ENCODE assay signal across 10 mouse cellular contexts in the genomic region with DNA sequence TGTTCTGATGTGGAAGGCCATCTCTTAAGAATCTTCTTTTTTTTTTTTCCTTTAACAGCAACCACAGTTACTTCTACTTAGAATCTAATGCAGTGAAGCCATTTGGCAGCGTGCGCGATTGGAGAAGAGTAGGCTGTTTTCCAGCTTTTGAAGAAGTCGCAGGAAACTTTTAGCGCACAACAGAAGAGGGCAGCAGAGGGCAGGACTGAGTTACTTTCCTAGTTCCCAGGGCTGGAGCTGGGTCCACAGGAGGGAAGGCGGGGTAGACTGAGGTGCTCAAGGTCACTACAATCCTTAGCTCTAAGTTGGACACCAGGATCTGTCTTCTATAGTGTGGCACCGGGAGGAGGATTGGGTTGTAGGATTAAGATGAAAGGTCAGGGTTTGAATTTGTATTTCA. TPM values are rescaled to one million over a fixed set of nuclear protein-coding genes. Genes with fewer than 3 reads are reported as not detected.
A peak's percentile ranks its signal among the peaks of the same experiment; 100 is the strongest.
DNase-seq lines count a peak whose midpoint lies in the region; ATAC-seq and TF ChIP-seq lines count a peak whose summit lies in the region.
"Had no signal": no experiment of that assay in that cellular context is flagged by ENCODE, and none has a peak within 500 bp of the region (broad histone marks: within the 10 kb centered on the region; RNA-seq: fewer than 3 reads in every experiment).

No protein-coding gene starts in this region.

- 26% methylated on average over 7 of the region's 7 CpGs for WGBS in thymus, adult 2 months
- 14% methylated on average over 7 of the region's 7 CpGs for WGBS in olfactory bulb, adult 2 months

- no peaks in the 10 kb centered on the region for H3K36me3 ChIP-seq in thymus, adult 2 months (ENCODE audit: control insufficient read depth, insufficient read depth, low read length)

- intact Hi-C loops in heart, postnatal 25 days (cut with DNase I), result loop anchor here (5.0 to 10.0 kb wide), 3 partner anchors 199 to 316 kb away; a partner anchor contains a TSS

- peak; percentile 57; the same call in 1 of the 2 replicates for ATAC-seq in common myeloid progenitor, adult 5-6 weeks (replicated peaks; ENCODE audit: low read depth, poor library complexity, severe bottlenecking)

- H3K4me3 ChIP-seq in thymus, adult 2 months (ENCODE audit: control insufficient read depth, insufficient read depth, low read length), result no peak overlapping the region
- H3K4me3 ChIP-seq in olfactory bulb, adult 2 months (ENCODE audit: insufficient read depth, low read depth, low read length), result no peak overlapping the region
- H3K4me3 ChIP-seq: heart, embryonic 13.5 days; myocyte had no signal

- no peaks in the 10 kb centered on the region; the same call in 1 of the 2 replicates for H3K27me3 ChIP-seq in thymus, adult 2 months (ENCODE audit: control insufficient read depth, insufficient read depth, low read length)

- DNase-seq in heart, adult 18-20 months, result peak; percentile 30 to 63
- no peak for DNase-seq in heart, postnatal 25 days (ENCODE audit: low spot score)
- peak; percentile 13 for DNase-seq in thymus, adult 2 months
- DNase-seq in thymus, adult 18-20 months, result no peak
- DNase-seq in kidney, postnatal 4 days, result peak; percentile 79 to 85
- no peak for DNase-seq in c-Kit-positive CD71-positive TER-119-positive erythroid progenitor cells, embryonic 14.5 days (ENCODE audit: low spot score)

- TF ChIP-seq CTCF in thymus, adult 2 months (IDR thresholded peaks at IDR 0.05; ENCODE audit: borderline replicate concordance, control insufficient read depth, extremely low read depth, insufficient read depth, low read length, poor library complexity), result no peak
- peak; percentile 59 for TF ChIP-seq CTCF in olfactory bulb, adult 2 months (IDR thresholded peaks at IDR 0.05; ENCODE audit: insufficient read depth, low read depth, low read length)

- no peaks in the 10 kb centered on the region for H3K4me1 ChIP-seq in thymus, adult 2 months (replicated peaks; ENCODE audit: control insufficient read depth, insufficient read depth, low read length)
- peaks cover 8% of the 10 kb centered on the region for H3K4me1 ChIP-seq in olfactory bulb, adult 2 months (ENCODE audit: control insufficient read depth, insufficient read depth, low read length)

- H3K27ac ChIP-seq in thymus, adult 2 months (ENCODE audit: control insufficient read depth, insufficient read depth, low read length), result no peak overlapping the region
- H3K27ac ChIP-seq in olfactory bulb, adult 2 months (ENCODE audit: insufficient read depth, low read depth, low read length), result no peak overlapping the region
- H3K27ac ChIP-seq: heart, embryonic 13.5 days had no signal

- TF ChIP-seq POLR2A in thymus, adult 2 months (IDR thresholded peaks at IDR 0.05; ENCODE audit: control insufficient read depth, extremely low read depth, insufficient read depth, low read length, poor library complexity), result no peak
- no peak for TF ChIP-seq POLR2A in olfactory bulb, adult 2 months (IDR thresholded peaks at IDR 0.05; ENCODE audit: insufficient read depth, low read depth, low read length)

RNA-seq across cellular contexts. Expression of a gene that starts 8.0 kb away (rescaled TPM):
- total RNA-seq in heart, adult 18-20 months (2021), result not detected
- not detected for total RNA-seq in heart, postnatal 25 days (2021)
- 0.05 and 0.70 TPM in 2 replicates for polyA plus RNA-seq in thymus, adult 2 months (2012; rRNA removed)
- 0.05 TPM in 1 of 2 replicates, not detected in the other for total RNA-seq in common myeloid progenitor, adult 5-6 weeks (2017)
- polyA plus RNA-seq in olfactory bulb, adult 2 months (2012; ENCODE audit: insufficient read depth, insufficient read length, low replicate concordance, missing spikeins), result not detected in 2 replicates

Comparison
In these comparisons a context has a peak if more than half of its experiments do, and no peak if none do; other contexts are left out.
1. DNase-seq: peak in heart, adult 18-20 months (2 of 2), thymus, adult 2 months (single experiment) and kidney, postnatal 4 days (2 of 2); none in heart, postnatal 25 days (single experiment), thymus, adult 18-20 months (0 of 2) and c-Kit-positive CD71-positive TER-119-positive erythroid progenitor cells, embryonic 14.5 days (single experiment).